Mouse (Mus musculus) right cerebral cortex, postnatal 14 days (tissue): Measurements from ENCODE around the gene Scn5a.

Experiments
- DNase-seq: peaks from one replicate; pipeline ENCODE4 v3.0.0; 2022

Scn5a gene

GRCm38 (mm10) chr9:119498885-119499284, 79.9 kb downstream of the Scn5a start:
- DNase-seq: no peak

- no peak for DNase-seq
These were observed 80.6 kb downstream of the Scn5a start for GRCm38 (mm10) chr9:119498247-119498607.

GRCm38 (mm10) chr9:119497546-119498246, 81.1 kb downstream of the Scn5a start:
- no peak for DNase-seq

- peak; percentile 66 for DNase-seq
These were observed 81.9 kb downstream of the Scn5a start for GRCm38 (mm10) chr9:119496960-119497359.

- DNase-seq: no peak
These were observed 82.5 kb downstream of the Scn5a start for GRCm38 (mm10) chr9:119496354-119496753.

- DNase-seq: no peak
These were observed 93.9 kb downstream of the Scn5a start for GRCm38 (mm10) chr9:119484868-119485267.

GRCm38 (mm10) chr9:119484420-119484819, 94.4 kb downstream of the Scn5a start:
- DNase-seq: no peak

GRCm38 (mm10) chr9:119483554-119484353, 95.1 kb downstream of the Scn5a start:
- no peak for DNase-seq

- no peak for DNase-seq
These were observed 97.2 kb downstream of the Scn5a start for GRCm38 (mm10) chr9:119481612-119482011.

GRCm38 (mm10) chr9:119479297-119479696, 99.5 kb downstream of the Scn5a start:
- DNase-seq: no peak

GRCm38 (mm10) chr9:119478345-119478744, 100.5 kb downstream of the Scn5a start:
- no peak for DNase-seq

GRCm38 (mm10) chr9:119477754-119478153, 101.1 kb downstream of the Scn5a start:
- DNase-seq: no peak

- no peak for DNase-seq
These were observed 103.9 kb downstream of the Scn5a start for GRCm38 (mm10) chr9:119474717-119475611.

- no peak for DNase-seq
These were observed 105.1 kb downstream of the Scn5a start for GRCm38 (mm10) chr9:119473608-119474164.

- DNase-seq: no peak
These were observed 105.8 kb downstream of the Scn5a start for GRCm38 (mm10) chr9:119473011-119473410.

- DNase-seq: no peak
These were observed 106.4 kb downstream of the Scn5a start for GRCm38 (mm10) chr9:119472412-119472918.

GRCm38 (mm10) chr9:119469691-119470353, 109.0 kb downstream of the Scn5a start:
- no peak for DNase-seq

- DNase-seq: peak; percentile 30
These were observed 113.2 kb downstream of the Scn5a start for GRCm38 (mm10) chr9:119465595-119465994.

GRCm38 (mm10) chr9:119465056-119465455, 113.8 kb downstream of the Scn5a start:
- no peak for DNase-seq

GRCm38 (mm10) chr9:119460410-119460809, 118.4 kb downstream of the Scn5a start:
- DNase-seq: peak; percentile 77

GRCm38 (mm10) chr9:119457122-119457521, 121.7 kb downstream of the Scn5a start:
- no peak for DNase-seq

GRCm38 (mm10) chr9:119455967-119456366, 122.8 kb downstream of the Scn5a start:
- no peak for DNase-seq
